Mouse (Mus musculus): Measurements from ENCODE around the gene Lamc2. TPM values are rescaled to one million over a fixed set of nuclear protein-coding genes. Genes with fewer than 3 reads are reported as not detected.

Gene Lamc2
- 0.87 TPM in 1 of 2 replicates, not detected in the other for polyA plus RNA-seq (2012; ENCODE audit: insufficient read depth, low replicate concordance)

DNA sequence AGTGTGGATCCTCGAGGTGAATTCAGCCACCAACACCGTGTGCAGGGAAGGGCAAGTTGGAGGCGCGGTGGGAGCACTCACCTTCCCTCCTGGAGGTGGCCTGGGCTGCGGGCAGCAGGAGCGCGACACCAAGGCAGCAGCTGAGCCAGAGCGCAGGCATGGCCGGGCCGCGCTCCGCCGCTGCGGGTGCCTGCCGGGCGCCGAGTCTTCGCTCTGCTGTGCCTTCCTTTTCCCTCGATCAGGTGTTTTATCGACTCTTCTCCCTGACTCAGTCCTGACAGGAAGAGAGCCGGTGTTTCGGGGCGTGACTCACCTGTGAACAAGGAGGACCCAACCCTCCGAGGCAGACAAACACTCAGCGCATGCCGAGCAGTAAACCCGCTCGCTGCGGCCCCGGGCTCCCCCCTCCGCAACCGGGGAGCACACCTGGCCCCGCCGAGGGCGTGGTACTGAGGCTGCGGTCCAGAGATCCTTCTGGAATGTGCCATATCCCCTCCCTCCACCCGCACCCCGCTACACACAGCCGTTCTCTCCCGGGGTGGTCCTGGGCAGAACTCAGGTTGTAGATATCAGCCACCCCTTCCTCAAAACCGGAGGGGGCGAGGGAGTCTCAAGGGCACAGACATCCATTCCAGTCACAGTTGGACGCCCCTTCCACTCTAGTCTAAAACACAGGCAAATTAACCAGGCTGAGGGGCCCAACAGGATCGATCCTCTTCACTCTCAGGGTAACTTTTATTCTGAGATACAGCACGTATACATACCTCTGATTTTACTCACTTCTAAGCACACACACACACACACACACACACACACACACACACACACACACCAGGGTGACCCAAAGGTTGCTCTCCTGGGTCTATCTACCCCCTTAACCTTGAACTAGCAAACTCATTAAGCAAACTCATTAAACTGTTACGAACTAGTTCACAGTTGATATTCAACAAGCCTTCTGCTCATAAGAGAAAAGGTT lies at the start of gene Lamc2:
Gene Lamc2, minus strand, starts transcription at position 620 of the 976 bp plus-strand sequence.
- no peak for TF ChIP-seq GATA1 (IDR thresholded peaks at IDR 0.05; ENCODE audit: borderline replicate concordance, low read length)
- no peak for TF ChIP-seq FLI1 (IDR thresholded peaks at IDR 0.05; ENCODE audit: low read length)
- peaks cover 9% of the 10 kb centered on the region for H3K4me1 ChIP-seq
- H3K36me3 ChIP-seq (replicated peaks; ENCODE audit: low read length), result no peaks in the 10 kb centered on the region
- peak within 1 kb of the TSS; percentile 83 for H3K4me3 ChIP-seq (replicated peaks)
- H3K27me3 ChIP-seq (replicated peaks), result peaks cover 60% of the 10 kb centered on the region
- H3K9me3 ChIP-seq, result peaks cover 15% of the 10 kb centered on the region

GRCm38 (mm10) chr1:153235576-153235975 lies 49.3 kb upstream of the Lamc2 start:
- H3K4me3 ChIP-seq (replicated peaks), result no peak overlapping the region
- H3K36me3 ChIP-seq (replicated peaks; ENCODE audit: low read length), result peaks cover 70% of the 10 kb centered on the region
- H3K27me3 ChIP-seq (replicated peaks), result no peaks in the 10 kb centered on the region
- no peaks in the 10 kb centered on the region for H3K4me1 ChIP-seq
- H3K9me3 ChIP-seq, result no peaks in the 10 kb centered on the region
- TF ChIP-seq GATA1 (IDR thresholded peaks at IDR 0.05; ENCODE audit: borderline replicate concordance, low read length) (no peak), FLI1 (IDR thresholded peaks at IDR 0.05; ENCODE audit: low read length) (no peak)

DNA sequence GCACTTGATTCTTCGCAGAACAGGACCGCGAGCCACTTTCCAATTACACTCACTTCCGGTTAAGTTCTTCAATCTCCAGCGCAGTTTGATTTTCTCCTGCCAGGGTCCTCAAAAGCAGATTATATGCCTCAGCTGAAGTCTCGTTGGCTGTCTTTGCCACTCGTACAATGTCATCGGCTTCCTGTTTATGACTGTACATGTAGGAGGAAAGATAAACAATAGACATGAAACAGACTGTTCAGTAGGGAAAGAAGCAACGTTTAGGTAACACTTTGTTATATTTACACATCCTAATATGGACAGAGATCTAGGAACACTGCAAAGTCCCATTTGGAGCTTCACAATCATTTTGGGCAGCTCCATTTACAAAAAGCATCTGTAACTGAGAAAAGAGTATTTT lies 45.4 kb upstream of the Lamc2 start:
- Histone ChIP-seq H3K4me3 (replicated peaks) (no peak overlapping the region), H3K27me3 (replicated peaks) (no peaks in the 10 kb centered on the region), H3K36me3 (replicated peaks; ENCODE audit: low read length) (peaks cover 80% of the 10 kb centered on the region), H3K9me3 (no peaks in the 10 kb centered on the region), H3K4me1 (no peaks in the 10 kb centered on the region)
- TF ChIP-seq GATA1 (IDR thresholded peaks at IDR 0.05; ENCODE audit: borderline replicate concordance, low read length), result no peak
- TF ChIP-seq FLI1 (IDR thresholded peaks at IDR 0.05; ENCODE audit: low read length), result no peak

GRCm38 (mm10) chr1:153227916-153228315 lies 41.7 kb upstream of the Lamc2 start:
- Histone ChIP-seq H3K27me3 (replicated peaks) (no peaks in the 10 kb centered on the region), H3K4me3 (replicated peaks) (no peak overlapping the region), H3K4me1 (no peaks in the 10 kb centered on the region), H3K9me3 (no peaks in the 10 kb centered on the region), H3K36me3 (replicated peaks; ENCODE audit: low read length) (peaks cover 82% of the 10 kb centered on the region)
- TF ChIP-seq GATA1 (IDR thresholded peaks at IDR 0.05; ENCODE audit: borderline replicate concordance, low read length) (no peak), FLI1 (IDR thresholded peaks at IDR 0.05; ENCODE audit: low read length) (no peak)

GRCm38 (mm10) chr1:153227096-153227495 lies 40.8 kb upstream of the Lamc2 start:
- no peaks in the 10 kb centered on the region for H3K9me3 ChIP-seq
- no peak overlapping the region for H3K4me3 ChIP-seq (replicated peaks)
- no peaks in the 10 kb centered on the region for H3K27me3 ChIP-seq (replicated peaks)
- H3K36me3 ChIP-seq (replicated peaks; ENCODE audit: low read length), result peaks cover 75% of the 10 kb centered on the region
- H3K4me1 ChIP-seq, result no peaks in the 10 kb centered on the region
- TF ChIP-seq FLI1 (IDR thresholded peaks at IDR 0.05; ENCODE audit: low read length) (no peak), GATA1 (IDR thresholded peaks at IDR 0.05; ENCODE audit: borderline replicate concordance, low read length) (no peak)

DNA sequence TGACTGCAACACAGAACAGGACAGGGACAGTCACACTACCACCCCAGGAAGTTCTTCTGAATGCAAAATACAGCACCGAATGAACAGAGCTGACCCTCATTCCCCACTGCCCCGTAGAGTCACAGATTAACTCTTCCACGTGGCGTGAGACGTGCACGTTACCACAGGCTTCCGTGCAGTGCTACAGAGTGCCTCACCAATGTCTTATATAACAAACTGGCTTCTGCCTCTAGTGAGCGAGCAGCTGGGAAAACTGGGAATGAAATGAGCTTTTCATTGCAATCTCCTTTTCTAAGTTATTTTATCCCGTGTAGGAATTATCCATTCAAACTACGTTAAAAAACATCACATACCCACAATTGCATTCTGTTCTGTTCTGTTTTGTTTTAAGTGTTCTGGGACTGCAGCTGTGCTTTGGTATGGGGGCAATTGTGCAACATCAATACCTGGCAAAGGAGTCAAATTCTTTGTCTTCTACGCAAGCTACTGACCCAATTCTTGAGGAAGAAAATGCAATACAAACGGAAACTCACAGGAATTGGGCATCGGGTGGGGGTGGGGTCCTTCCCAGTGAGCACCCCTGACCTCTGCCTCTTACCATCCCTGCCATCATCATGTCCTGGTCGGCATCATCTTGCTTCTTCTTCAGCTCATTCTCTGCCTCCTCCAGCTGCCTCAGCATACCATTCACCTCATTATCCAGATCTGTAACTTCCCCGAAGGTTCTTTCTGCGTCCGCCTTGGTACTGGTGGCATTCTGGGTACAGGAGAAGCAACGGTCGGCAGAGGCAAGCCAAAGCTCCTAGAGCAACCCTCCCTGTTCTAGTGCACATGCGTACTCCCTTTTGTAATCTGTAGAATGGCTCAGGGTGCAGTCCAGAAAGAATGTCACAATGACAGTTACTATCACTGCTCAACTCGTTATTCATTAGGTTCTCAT lies 39.8 kb upstream of the Lamc2 start:
- TF ChIP-seq GATA1 (IDR thresholded peaks at IDR 0.05; ENCODE audit: borderline replicate concordance, low read length) (no peak), FLI1 (IDR thresholded peaks at IDR 0.05; ENCODE audit: low read length) (no peak)
- no peak overlapping the region for H3K4me3 ChIP-seq (replicated peaks)
- peaks cover 75% of the 10 kb centered on the region for H3K36me3 ChIP-seq (replicated peaks; ENCODE audit: low read length)
- no peaks in the 10 kb centered on the region for H3K4me1 ChIP-seq
- H3K9me3 ChIP-seq, result no peaks in the 10 kb centered on the region
- H3K27me3 ChIP-seq (replicated peaks), result no peaks in the 10 kb centered on the region

GRCm38 (mm10) chr1:153224331-153224730 lies 38.1 kb upstream of the Lamc2 start:
- Histone ChIP-seq H3K9me3 (no peaks in the 10 kb centered on the region), H3K4me1 (no peaks in the 10 kb centered on the region), H3K36me3 (replicated peaks; ENCODE audit: low read length) (peaks cover 75% of the 10 kb centered on the region), H3K27me3 (replicated peaks) (no peaks in the 10 kb centered on the region), H3K4me3 (replicated peaks) (no peak overlapping the region)
- no peak for TF ChIP-seq FLI1 (IDR thresholded peaks at IDR 0.05; ENCODE audit: low read length)
- TF ChIP-seq GATA1 (IDR thresholded peaks at IDR 0.05; ENCODE audit: borderline replicate concordance, low read length), result no peak

DNA sequence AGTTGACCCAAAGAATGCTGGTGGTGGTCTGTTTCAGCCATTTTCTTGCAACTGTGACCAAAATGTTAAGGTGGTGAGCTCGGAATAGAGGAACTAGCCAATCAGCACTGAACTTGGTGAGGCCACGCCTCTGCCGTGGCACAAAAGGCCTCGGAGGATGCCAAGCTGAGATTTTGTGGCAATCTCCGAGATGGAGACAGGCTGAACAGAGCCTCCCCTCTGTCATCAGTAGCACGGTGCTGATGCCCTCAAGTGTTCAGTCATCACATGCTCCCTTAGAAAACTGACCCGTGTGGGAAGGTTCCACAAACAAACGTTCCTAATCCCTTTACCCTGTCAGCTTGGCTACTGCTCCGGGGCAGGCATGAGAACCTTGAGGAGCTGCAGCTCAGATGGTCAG lies 33.1 kb upstream of the Lamc2 start:
- no peaks in the 10 kb centered on the region for H3K27me3 ChIP-seq (replicated peaks)
- peaks cover 37% of the 10 kb centered on the region for H3K36me3 ChIP-seq (replicated peaks; ENCODE audit: low read length)
- no peak overlapping the region for H3K4me3 ChIP-seq (replicated peaks)
- no peaks in the 10 kb centered on the region for H3K4me1 ChIP-seq
- TF ChIP-seq FLI1 (IDR thresholded peaks at IDR 0.05; ENCODE audit: low read length) (no peak), GATA1 (IDR thresholded peaks at IDR 0.05; ENCODE audit: borderline replicate concordance, low read length) (no peak)
- H3K9me3 ChIP-seq, result no peaks in the 10 kb centered on the region

DNA sequence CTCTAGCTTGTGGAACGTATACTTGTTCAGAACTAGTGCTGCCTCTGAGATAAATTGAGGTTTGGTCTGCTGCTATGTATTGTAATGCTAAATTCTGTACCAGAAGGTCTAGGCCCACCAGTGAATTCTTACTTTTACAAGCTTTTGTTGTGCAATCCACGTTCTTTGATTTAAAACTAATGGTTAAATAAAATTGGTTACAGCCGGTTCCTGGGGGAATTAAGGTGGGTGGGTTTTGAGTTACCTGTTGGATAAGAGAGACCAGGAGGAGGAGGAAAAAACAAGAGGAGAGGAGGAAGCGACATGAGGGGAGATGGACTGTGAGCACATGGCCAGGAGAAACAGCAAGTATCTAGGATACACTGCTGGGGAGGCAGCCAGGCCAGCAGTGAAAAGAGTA lies 30.3 kb upstream of the Lamc2 start:
- Histone ChIP-seq H3K4me1 (no peaks in the 10 kb centered on the region), H3K27me3 (replicated peaks) (peaks cover under 1% of the 10 kb centered on the region), H3K36me3 (replicated peaks; ENCODE audit: low read length) (peaks cover 22% of the 10 kb centered on the region), H3K9me3 (no peaks in the 10 kb centered on the region), H3K4me3 (replicated peaks) (no peak overlapping the region)
- TF ChIP-seq FLI1 (IDR thresholded peaks at IDR 0.05; ENCODE audit: low read length) (no peak), GATA1 (IDR thresholded peaks at IDR 0.05; ENCODE audit: borderline replicate concordance, low read length) (no peak)

Measured in megakaryocyte, embryonic 14.5 days (primary cell).